Mouse (Mus musculus): ENCODE data around the gene Cir1. TPM values are rescaled to one million over a fixed set of nuclear protein-coding genes. Genes with fewer than 3 reads are reported as not detected.

Gene Cir1
- polyA plus RNA-seq (2014; fragmentation: Illumina TruSeq; extraction: RNeasy Lipid Tissue Mini Kit (QIAGEN cat#74804)), result 98.8 TPM

GRCm38 (mm10) chr2:73312152-73313116, at the start of gene Cir1, which contains the start of gene Scrn3:
Gene Cir1 (minus strand): TSS chr2:73312701.
Gene Scrn3 (plus strand): TSS chr2:73312601.

DNA sequence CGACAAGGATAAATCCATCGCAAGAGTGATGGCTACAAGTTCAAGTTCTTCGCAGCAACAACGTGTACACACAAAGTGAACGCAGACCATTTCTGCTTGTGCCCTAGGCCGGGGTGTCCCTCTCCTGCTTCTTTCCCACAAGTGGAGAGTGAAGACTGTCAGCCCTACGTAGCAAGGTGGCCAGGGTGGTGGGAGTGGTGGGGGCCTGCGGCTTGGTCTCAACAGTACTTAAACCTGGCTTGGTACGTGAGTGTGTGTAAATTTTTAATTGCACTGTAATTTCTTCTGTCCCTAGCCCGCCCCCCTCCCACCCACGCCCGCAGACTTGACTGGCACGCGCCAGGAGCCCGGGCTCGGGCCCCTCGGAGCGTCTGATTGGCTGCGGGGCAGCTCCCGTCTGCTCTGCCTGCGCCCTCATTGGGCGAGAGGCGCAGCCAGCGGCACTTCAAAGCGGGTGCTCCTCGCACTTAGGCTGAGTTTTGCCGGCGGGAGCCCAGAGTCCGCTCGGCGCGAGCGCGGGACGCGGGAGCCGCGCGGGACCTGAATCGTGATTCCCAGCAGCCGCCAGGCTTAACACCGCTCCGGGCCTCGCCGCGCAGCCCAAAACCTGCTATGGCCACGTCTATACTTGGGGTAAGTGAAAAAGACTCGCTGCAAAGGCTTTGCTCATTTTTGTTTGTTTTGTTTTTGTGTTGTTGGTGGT, 40.9 kb downstream of the Cir1 start, which contains the start of gene Sp9:
Sp9 (plus strand) TSS at position 467 of the 703 bp plus-strand sequence.

Other genes starting within 250 kb of the Cir1 start
- 243 TPM for gene Ola1, start 93.8 kb downstream of the Cir1 start, polyA plus RNA-seq (2014; fragmentation: Illumina TruSeq; extraction: RNeasy Lipid Tissue Mini Kit (QIAGEN cat#74804))
- gene Sp9, start 40.8 kb downstream of the Cir1 start, polyA plus RNA-seq (2014; fragmentation: Illumina TruSeq; extraction: RNeasy Lipid Tissue Mini Kit (QIAGEN cat#74804)), result not detected
- gene Scrn3, start 100 bp downstream of the Cir1 start, polyA plus RNA-seq (2014; fragmentation: Illumina TruSeq; extraction: RNeasy Lipid Tissue Mini Kit (QIAGEN cat#74804)), result 45.4 TPM
- 36.5 TPM for gene Gpr155, start 73.9 kb upstream of the Cir1 start, polyA plus RNA-seq (2014; fragmentation: Illumina TruSeq; extraction: RNeasy Lipid Tissue Mini Kit (QIAGEN cat#74804))
- gene Wipf1, start 217.0 kb upstream of the Cir1 start, polyA plus RNA-seq (2014; fragmentation: Illumina TruSeq; extraction: RNeasy Lipid Tissue Mini Kit (QIAGEN cat#74804)), result 31.2 TPM

Data from ovary, adult 10 weeks (tissue).